Mouse (Mus musculus) ES-E14 (cell line): ENCODE data around the gene Sipa1. TPM values are rescaled to one million over a fixed set of nuclear protein-coding genes. Genes with fewer than 3 reads are reported as not detected.

Experiments used
- DNase-seq: peaks from one replicate; pipeline ENCODE4 v3.0.0-alpha.2; 2013; ENCODE audit warnings: low read depth, low spot score
- H3K27ac ChIP-seq: 2 replicates; pipeline ENCODE4 v1.5.1; 2012; ENCODE audit warnings: low read depth, mild to moderate bottlenecking, low read length, moderate library complexity, mixed read lengths; ENCODE audit not compliant: poor library complexity, insufficient read depth, severe bottlenecking
- H3K36me3 ChIP-seq: 2 replicates; pipeline ENCODE4 v1.6.1; 2012; ENCODE audit warnings: mild to moderate bottlenecking, low read length, moderate library complexity, mixed read lengths; ENCODE audit not compliant: control insufficient read depth, poor library complexity, insufficient read depth, severe bottlenecking
- H3K4me1 ChIP-seq, 2 experiments: fragments of 150-350 bp in 1 of 2; sonication (generic) in 1 of 2; 2 replicates each; pipeline ENCODE4 v1.6.1; 2012; ENCODE audit warnings: low read length in 2 of 2, mild to moderate bottlenecking in 1 of 2, mixed read lengths in 1 of 2; ENCODE audit not compliant: control insufficient read depth in 2 of 2, insufficient read depth in 2 of 2, poor library complexity in 1 of 2
- H3K4me3 ChIP-seq, 2 experiments: fragments of 150-350 bp in 1 of 2; sonication (generic) in 1 of 2; 2 replicates each; pipeline ENCODE4 v1.5.1; 2012; ENCODE audit warnings: low read length in 2 of 2, low read depth in 1 of 2, mild to moderate bottlenecking in 1 of 2, mixed read lengths in 1 of 2; ENCODE audit not compliant: insufficient read depth in 1 of 2, poor library complexity in 1 of 2, severe bottlenecking in 1 of 2
- H3K9ac ChIP-seq: 2 replicates; pipeline ENCODE4 v1.6.1; 2012; ENCODE audit warnings: low read depth, mild to moderate bottlenecking, low read length, mixed read lengths; ENCODE audit not compliant: poor library complexity, insufficient read depth, severe bottlenecking
- H3K9me3 ChIP-seq: fragments of 150-350 bp; sonication (generic); 2 replicates; pipeline ENCODE4 v1.6.1; 2012; ENCODE audit warnings: low read depth, mild to moderate bottlenecking, low read length; ENCODE audit not compliant: control insufficient read depth, insufficient read depth
- CHD2 ChIP-seq: IDR thresholded peaks from 2 replicates; pipeline ENCODE4 v1.6.1; 2014; ENCODE audit warnings: mild to moderate bottlenecking, low read depth, low read length, inconsistent platforms
- HCFC1 ChIP-seq: IDR thresholded peaks from 2 replicates; pipeline ENCODE4 v1.6.1; 2012; ENCODE audit warnings: low read length, inconsistent platforms, borderline replicate concordance; ENCODE audit not compliant: insufficient read depth
- MAFK ChIP-seq: IDR thresholded peaks from 2 replicates; pipeline ENCODE4 v1.6.1; 2014; ENCODE audit warnings: mild to moderate bottlenecking, low read depth, low read length, inconsistent platforms; ENCODE audit not compliant: insufficient read depth
- ZC3H11A ChIP-seq: IDR thresholded peaks from 2 replicates; pipeline ENCODE4 v1.6.1; 2012; ENCODE audit warnings: low read depth, mild to moderate bottlenecking, inconsistent platforms, low read length, borderline replicate concordance
- ZNF384 ChIP-seq: IDR thresholded peaks from 2 replicates; pipeline ENCODE4 v1.6.1; 2012; ENCODE audit warnings: low read depth, low read length, inconsistent platforms
- in situ Hi-C, 2 experiments: fragments of 600-800 bp; cut with MboI; formaldehyde crosslinking; loops; one replicate each; pipeline ENCODE4 v1.15.1; 2025; ENCODE audit warnings: low sequenced_read_pairs in 2 of 2, inconsistent platforms in 1 of 2; ENCODE audit not compliant: unreplicated experiment in 2 of 2
- total RNA-seq: library from RNA; depleted of rRNA; stranded (reverse); fragments of 300-350 nt; gene quantifications from 2 replicates; pipeline ENCODE4 v1.2.3, GENCODE M21; 2012

Gene Sipa1
- total RNA-seq, 1 experiment: 10.5 TPM

GRCm38 (mm10) chr19:5710581-5710980, 47.1 kb upstream of the Sipa1 start:
- H3K27ac ChIP-seq: no peak overlapping the region
- H3K9me3 ChIP-seq: no peaks in the 10 kb centered on the region
- no peak overlapping the region for H3K9ac ChIP-seq
- in situ Hi-C loops: no loop called here
- H3K4me3 ChIP-seq: no peak overlapping the region
- TF ChIP-seq ZC3H11A (no peak), ZNF384 (no peak), HCFC1 (no peak), MAFK (no peak), CHD2 (no peak)
- H3K4me1 ChIP-seq: peaks cover 0 to 7% of the 10 kb centered on the region in 2 experiments; a peak in 1 of 4 replicates
- no peak for DNase-seq
- no peaks in the 10 kb centered on the region for H3K36me3 ChIP-seq

GRCm38 (mm10) chr19:5710068-5710467, 46.6 kb upstream of the Sipa1 start:
- H3K4me3 ChIP-seq: no peak overlapping the region
- no peak for TF ChIP-seq ZC3H11A
- no peak for TF ChIP-seq MAFK
- TF ChIP-seq CHD2: no peak
- no peak for TF ChIP-seq HCFC1
- no peak for TF ChIP-seq ZNF384
- in situ Hi-C loops: no loop called here
- peaks cover 0 to 10% of the 10 kb centered on the region in 2 experiments; a peak in 1 of 4 replicates for H3K4me1 ChIP-seq
- DNase-seq: no peak
- no peak overlapping the region for H3K9ac ChIP-seq
- H3K27ac ChIP-seq: no peak overlapping the region
- no peaks in the 10 kb centered on the region for H3K36me3 ChIP-seq
- no peaks in the 10 kb centered on the region for H3K9me3 ChIP-seq

DNA sequence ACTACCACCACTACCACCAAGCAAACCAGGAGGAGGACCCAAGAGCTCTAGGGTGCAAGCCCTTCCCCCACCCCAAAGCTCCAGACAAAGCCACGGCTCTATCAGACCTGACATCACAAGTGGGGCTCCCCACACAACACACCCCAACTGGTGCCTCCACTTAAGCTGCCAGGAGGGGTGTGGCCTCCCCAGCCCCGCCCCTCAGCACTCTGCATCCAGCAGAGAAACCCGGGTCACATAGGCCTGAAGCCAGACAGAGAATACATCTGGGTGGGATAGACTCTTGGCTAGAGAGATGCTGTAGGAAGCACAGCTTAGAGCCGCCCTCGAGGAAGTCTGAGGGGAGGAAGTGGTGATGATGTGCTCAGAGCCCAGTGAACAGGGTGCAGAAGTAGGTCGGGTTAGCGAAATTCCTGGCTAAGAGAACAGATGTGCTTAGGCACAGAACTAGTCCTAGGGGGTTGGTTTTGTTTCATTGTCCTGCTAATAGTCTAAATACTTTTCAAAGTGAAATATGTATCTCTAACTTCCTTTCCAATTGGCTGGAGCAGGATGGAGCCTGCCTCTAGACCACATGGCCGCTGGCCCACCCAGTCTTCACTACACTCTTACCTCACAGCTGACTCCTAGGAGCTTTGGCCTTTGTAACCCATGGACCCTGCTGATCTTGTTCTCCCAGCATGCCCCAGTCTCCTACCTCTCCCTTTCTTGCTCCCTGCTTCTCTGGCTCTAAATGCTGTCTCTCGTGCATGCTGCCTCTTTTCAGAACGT, 41.5 kb upstream of the Sipa1 start:
- peaks cover 6% of the 10 kb centered on the region; the same call in 1 of the 2 replicates for H3K36me3 ChIP-seq
- no peak overlapping the region for H3K27ac ChIP-seq
- peaks cover 4 to 14% of the 10 kb centered on the region in 2 experiments; a peak in 1 of 4 replicates for H3K4me1 ChIP-seq
- H3K9me3 ChIP-seq: no peaks in the 10 kb centered on the region
- peak overlapping the region; percentile 17; the same call in 1 of the 2 replicates for H3K9ac ChIP-seq
- TF ChIP-seq HCFC1 (no peak), MAFK (no peak), ZC3H11A (no peak), ZNF384 (no peak), CHD2 (no peak)
- in situ Hi-C loops: no loop called here
- H3K4me3 ChIP-seq: no peak overlapping the region
- DNase-seq: no peak

DNA sequence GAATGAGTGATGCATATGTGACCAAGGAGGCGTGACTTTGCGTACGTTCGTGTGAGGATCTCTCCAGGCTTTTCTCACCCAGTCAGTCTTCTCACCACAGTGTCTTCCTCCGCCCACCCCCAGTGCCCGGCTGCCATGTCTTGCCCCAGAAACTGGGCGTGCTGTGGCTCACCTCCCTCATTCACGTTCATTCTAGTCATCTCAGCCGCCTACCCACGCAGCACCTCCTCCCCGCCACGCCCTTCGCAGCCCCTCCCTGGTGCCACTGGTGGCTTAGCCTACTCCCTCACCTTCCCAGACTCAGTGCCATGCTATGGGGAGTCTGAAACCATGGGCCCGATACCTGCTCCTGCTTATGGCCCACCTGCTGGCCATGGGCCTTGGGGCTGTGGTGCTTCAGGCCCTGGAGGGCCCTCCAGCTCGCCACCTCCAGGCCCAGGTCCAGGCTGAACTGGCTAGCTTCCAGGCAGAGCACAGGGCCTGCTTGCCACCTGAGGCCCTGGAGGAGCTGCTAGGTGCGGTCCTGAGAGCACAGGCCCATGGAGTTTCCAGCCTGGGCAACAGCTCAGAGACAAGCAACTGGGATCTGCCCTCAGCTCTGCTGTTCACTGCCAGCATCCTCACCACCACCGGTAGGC, 40.8 kb upstream of the Sipa1 start, which contains the start of gene Kcnk7:
Gene Kcnk7 (plus strand): TSS at position 205 of the 638 bp plus-strand sequence.
- DNase-seq: no peak
- no peak within 1 kb of the TSS for H3K4me3 ChIP-seq
- peaks cover 4 to 14% of the 10 kb centered on the region in 2 experiments; a peak in 1 of 4 replicates for H3K4me1 ChIP-seq
- H3K36me3 ChIP-seq: peaks cover 6% of the 10 kb centered on the region; the same call in 1 of the 2 replicates
- no peak within 1 kb of the TSS for H3K27ac ChIP-seq
- in situ Hi-C loops: no loop called here
- no peaks in the 10 kb centered on the region for H3K9me3 ChIP-seq
- TF ChIP-seq HCFC1: no peak
- no peak for TF ChIP-seq ZC3H11A
- TF ChIP-seq ZNF384: no peak
- no peak for TF ChIP-seq MAFK
- no peak for TF ChIP-seq CHD2
- H3K9ac ChIP-seq: peak within 1 kb of the TSS; percentile 17
